Mouse (Mus musculus): Measurements from ENCODE around the gene Stxbp4.

The Stxbp4 gene

GRCm38 (mm10) chr11:90586203-90586602 is 51.7 kb downstream of the Stxbp4 start:
- ChIA-PET POLR2A (no interaction called here), CTCF (no interaction called here)

DNA sequence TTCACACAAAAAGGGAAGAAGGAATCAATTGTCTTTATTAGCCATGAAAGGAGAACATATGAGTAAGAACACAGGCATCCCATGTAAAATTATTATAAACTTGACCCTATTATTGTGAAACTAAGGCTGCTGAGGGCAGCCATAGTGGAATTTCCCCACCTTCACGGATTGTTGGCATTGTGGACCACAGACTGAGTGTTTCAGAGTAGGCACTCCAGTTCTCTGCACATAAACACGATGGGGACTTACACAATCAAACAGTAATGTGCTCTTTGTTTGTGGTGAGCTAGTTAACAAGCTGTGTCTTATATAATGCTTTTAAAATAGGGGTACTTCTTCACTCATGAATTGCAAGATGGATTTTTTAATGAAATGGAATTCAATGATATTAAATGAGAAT is 52.1 kb downstream of the Stxbp4 start:
- CTCF ChIA-PET = no interaction called here
- POLR2A ChIA-PET = no interaction called here

GRCm38 (mm10) chr11:90577057-90577780 is 60.7 kb downstream of the Stxbp4 start:
- POLR2A ChIA-PET = interaction anchor here in 1 of 4 experiments (0.6 to 1.0 kb wide), 2 partner anchors 10 to 62 kb away, joined by 3 read pairs; no protein-coding TSS in a partner anchor
- CTCF ChIA-PET = no interaction called here

DNA sequence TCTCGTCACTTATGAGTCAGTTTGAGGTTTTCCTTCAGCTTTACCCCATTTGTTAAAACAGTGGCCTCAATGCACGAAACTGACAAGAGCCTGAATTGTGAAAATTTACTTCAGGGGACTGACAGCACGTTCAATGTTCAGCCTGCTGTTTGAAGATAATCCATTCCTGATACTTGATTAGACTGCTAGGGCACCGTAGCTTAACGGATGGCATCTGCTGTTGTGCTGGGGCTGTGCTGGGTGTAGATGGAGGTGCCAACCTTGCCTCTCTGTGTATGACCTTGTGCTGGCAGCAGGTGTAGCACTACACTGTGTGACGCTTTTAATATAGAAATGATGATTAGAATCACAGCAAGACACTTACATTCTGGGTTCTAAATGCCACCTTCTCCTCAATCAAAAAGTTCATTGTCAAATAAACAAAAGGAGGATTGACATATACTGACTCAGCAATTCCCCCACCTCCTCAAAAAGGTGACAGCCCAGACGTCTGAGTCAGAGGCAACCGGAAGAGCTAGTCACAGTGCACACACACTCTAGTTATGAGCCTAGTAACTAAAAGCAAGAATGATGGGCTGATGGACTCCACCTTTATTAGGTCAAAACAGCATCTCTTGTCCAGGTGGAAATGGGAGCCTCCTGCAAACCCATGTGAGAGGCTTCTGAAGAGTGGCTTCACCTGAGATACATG is 61.5 kb downstream of the Stxbp4 start:
- CTCF ChIA-PET = no interaction called here
- POLR2A ChIA-PET = interaction anchor here in 1 of 4 experiments (1.0 kb wide), 1 partner anchor 11 kb away, joined by 3 read pairs; no protein-coding TSS in a partner anchor

DNA sequence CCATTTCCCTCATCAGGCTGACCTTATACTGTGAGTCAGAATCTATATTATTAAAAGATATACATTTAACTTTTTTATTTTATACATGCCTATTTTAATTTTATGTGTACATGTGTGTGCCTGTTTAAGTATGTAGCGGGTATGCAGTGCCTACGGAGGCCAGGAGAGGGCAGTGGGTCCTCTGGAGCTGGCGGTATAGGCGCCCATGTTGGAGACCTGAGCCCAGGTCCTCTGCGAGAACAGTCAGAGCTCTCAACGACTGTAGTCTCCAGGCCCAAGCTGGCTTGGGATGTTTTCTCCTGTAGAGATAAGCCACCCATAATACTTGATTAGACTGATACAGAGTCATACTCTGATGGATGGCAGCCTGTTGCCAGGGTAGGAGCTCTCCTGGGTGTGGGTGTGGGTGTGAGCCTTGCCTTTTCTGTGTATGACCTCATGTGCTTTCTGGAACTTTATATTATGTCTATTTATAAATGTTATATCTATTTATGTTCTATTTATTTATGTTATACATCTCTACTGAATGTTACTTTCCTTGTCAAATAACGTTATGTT is 62.3 kb downstream of the Stxbp4 start:
- POLR2A ChIA-PET = no interaction called here
- CTCF ChIA-PET = interaction anchor here in 1 of 4 experiments (0.7 kb wide), 1 partner anchor 291 kb away, joined by 3 read pairs; no protein-coding TSS in a partner anchor

DNA sequence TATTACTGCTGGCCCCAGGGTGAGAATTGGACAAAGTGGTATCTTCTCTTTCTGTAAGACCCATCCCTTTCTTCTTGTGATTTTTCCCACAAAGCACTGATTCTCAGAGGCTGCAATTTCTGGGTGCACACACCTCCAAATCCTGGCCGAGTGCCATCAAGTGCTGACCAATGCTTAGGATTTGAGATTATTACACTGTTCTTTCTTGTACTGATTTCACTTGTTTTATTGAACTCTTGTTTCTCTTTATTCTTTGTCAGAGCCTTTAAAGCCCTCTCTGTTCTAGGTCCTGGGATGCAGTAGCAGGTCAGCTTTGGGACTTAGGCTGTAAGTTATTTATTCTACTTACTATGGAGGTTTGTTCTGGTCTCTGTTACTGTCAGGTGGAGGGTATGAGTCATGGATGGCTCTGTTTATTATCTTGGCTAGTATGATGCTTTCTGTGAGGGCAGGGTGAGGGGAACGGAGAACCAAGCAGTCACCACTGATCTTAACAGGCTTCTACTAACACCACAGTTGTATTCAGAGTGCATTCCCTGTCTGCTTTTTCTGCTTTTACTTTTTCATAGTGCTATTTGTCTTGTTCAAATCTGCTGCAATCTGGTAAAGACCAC is 67.1 kb downstream of the Stxbp4 start:
- ChIA-PET POLR2A (no interaction called here), CTCF (no interaction called here)

- CTCF ChIA-PET = no interaction called here
- POLR2A ChIA-PET = no interaction called here
Measured at GRCm38 (mm10) chr11:90558359-90559047, 79.4 kb downstream of the Stxbp4 start.

DNA sequence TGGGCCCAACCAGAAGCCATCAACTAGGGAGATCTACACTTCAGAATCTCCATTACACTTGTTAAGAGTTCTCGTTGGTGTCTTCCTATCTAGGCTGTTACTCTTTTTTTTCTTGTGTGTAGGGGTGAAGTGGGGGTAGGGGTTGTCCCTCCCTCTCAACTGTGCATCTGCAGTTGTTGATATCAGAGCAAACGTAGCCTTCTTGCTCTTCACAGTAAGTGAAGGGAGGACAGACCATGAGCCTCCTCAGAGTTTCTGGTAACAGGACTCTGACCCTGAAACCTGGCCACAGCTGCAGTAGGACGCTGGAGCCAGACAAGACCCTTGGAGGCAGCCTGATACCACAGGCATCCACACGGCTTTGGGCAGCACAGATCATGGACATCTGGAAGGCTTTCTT is 81.4 kb downstream of the Stxbp4 start:
- POLR2A ChIA-PET = no interaction called here
- CTCF ChIA-PET = interaction anchor here in 1 of 4 experiments (0.5 kb wide), 1 partner anchor 23 kb away, joined by 5 read pairs; no protein-coding TSS in a partner anchor

GRCm38 (mm10) chr11:90553963-90554362 is 83.9 kb downstream of the Stxbp4 start:
- CTCF ChIA-PET = no interaction called here
- POLR2A ChIA-PET = no interaction called here

DNA sequence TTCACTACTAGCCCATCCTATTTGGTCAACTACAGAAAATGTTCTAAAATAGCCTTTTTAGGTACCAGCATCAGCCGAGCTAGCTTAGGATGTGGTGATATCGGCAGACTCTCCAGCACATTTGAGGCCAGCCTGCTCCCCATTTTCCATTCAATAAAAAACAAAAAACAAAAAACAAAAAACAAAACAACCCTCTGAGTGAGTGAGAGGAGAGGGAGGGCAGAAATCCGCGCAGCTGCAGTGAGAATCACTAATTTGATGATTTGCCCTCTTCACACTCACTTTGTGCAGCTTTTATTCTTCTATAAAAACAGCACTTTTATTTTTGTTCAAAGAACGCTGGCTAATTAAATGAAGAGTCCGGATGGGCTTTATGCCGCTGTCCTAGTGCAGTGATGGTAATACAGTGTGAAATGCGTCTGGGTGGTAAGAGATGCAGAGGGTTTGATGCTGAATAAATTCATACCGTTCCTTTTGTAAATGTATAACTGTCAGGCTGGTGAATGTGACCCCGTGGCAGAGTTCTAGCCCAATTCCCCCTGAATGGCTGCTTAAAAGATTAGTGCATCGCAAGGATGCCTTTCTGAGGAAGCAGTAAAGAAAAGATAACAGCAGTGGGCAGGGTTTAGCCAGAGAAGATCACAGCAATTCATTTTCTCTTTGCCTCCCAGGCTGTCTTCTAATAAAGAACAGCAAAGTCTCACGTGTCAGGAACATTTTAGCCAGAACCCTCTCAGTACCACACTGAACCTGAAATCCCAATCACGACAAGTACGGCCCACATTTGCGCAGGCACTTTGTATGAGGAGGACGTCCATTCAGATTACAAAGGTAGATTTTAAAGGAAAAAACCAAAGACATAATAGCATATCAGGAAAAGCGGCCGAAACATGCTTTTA is 85.3 kb downstream of the Stxbp4 start:
- ChIA-PET CTCF (interaction anchor here in 1 of 4 experiments (0.8 kb wide), 1 partner anchor 12 kb away, joined by 3 read pairs; no protein-coding TSS in a partner anchor), POLR2A (interaction anchor here in 1 of 4 experiments (0.6 kb wide), 1 partner anchor 1224 kb away, joined by 3 read pairs; no protein-coding TSS in a partner anchor)

- ChIA-PET CTCF (no interaction called here), POLR2A (interaction anchor here in 2 of 4 experiments (0.7 to 1.0 kb wide), 2 partner anchors 12 to 786 kb away, joined by 3 read pairs; no protein-coding TSS in a partner anchor)
Measured at GRCm38 (mm10) chr11:90548560-90548959, 89.3 kb downstream of the Stxbp4 start.

- ChIA-PET CTCF (no interaction called here), POLR2A (no interaction called here)
Measured at GRCm38 (mm10) chr11:90538636-90539263, 99.1 kb downstream of the Stxbp4 start.

DNA sequence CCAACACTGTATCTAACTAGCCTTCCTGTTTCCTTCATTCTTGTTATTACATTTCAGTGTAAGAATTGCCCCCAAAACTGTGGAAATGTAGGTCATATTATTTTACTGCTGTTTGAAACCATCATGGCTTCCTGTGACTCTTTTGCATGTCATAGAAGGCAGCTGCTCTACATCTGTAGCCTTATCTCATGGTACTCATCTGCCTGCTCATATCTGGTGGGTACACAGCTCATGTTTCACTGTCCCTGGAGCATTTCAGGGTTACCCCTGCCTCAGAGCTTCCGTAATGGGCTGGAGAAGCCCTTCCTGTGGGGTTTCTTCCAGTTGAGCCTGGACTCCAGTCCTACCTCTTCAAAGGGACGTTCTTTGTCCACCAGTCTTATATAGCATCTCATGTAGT is 112.6 kb downstream of the Stxbp4 start:
- ChIA-PET CTCF (no interaction called here), POLR2A (no interaction called here)

DNA sequence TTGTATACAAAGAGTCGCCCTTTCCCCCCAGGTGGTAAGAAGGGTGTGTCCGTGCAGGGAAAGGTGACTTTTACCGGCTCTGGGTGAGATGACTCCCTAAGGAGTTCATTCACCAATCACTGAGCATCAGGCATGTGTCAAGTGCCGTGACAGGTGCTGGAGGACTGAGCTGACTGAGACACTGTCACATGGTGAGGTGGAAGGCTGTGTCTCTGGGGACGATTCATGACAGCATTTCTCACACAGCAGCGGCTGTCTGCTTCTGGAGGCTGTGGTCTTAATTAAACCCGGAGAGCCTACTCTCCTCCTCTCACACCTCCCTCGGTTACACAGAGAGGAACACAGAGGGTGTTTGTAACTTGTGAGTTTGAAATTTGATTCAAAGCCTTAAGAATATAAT is 116.8 kb downstream of the Stxbp4 start:
- POLR2A ChIA-PET = interaction anchor here in 2 of 4 experiments (0.6 to 1.1 kb wide), 2 partner anchors 8 to 31 kb away, joined by 3 read pairs; no protein-coding TSS in a partner anchor
- CTCF ChIA-PET = no interaction called here

DNA sequence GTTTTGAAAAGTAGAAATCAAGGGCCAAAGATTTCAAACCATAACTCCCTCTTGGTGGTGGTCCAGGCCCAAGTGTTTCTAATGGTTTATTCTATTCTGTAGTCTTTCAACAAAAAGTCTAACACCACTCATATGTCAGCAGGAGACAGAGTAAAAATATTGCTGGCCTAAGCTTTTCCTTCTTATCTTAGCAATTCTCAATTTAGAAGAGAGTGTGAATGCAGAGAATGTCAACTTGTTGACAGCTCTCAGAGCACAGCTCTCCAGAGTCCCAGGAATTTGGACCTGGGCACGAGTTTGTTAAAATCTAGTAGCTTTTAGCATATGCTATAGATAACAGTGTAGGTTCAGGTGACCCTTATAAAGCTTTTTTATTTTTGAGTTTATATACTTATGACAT is 120.1 kb downstream of the Stxbp4 start:
- ChIA-PET CTCF (no interaction called here), POLR2A (no interaction called here)

- ChIA-PET POLR2A (interaction anchor here in 1 of 4 experiments (0.9 kb wide), 1 partner anchor 22 kb away, joined by 3 read pairs; no protein-coding TSS in a partner anchor), CTCF (no interaction called here)
Measured at GRCm38 (mm10) chr11:90512538-90513219, 125.2 kb downstream of the Stxbp4 start.

DNA sequence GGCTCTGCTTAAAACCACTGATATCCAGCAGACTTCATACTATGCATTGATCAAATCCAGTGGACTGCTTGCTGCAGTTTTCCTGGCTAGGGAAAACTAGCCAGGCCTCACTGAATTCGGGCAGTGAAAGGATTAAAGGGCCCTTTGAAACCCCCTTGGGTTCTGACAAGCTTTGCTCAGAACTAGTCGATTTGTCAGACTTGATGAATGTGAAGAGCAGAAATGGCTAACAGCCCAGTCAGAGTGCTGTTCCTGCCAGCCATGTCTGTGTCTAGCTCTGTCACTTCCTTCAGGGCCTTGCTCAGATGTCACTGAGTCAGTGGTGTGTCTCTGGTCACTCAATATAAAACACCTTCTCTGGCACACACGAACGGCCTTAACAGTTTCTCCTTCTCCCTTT is 136.0 kb downstream of the Stxbp4 start:
- ChIA-PET POLR2A (no interaction called here), CTCF (no interaction called here)
